ENCODE assay signal across 15 mouse cellular contexts in the genomic region with DNA sequence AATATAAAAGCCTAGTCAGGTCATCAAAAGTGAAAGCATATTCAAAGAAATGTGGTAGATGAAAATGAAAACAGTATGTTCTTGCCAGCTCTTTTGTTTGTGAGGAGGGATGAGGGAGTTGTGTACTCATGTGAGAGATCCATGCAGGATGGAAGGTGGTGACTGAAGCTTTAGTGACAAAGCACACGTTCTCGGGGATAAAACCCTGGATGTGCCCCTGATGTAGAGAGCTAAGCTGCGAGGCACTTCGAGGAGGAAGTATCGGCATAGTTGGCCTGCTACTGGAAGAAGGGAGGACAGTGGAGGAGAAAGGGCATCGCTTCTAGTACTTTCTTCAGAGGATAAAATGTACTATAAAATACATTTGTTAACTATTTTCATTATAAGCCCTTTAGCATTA. TPM values are rescaled to one million over a fixed set of nuclear protein-coding genes. Genes with fewer than 3 reads are reported as not detected.
DNase-seq lines count a peak whose midpoint lies in the region; ATAC-seq and TF ChIP-seq lines count a peak whose summit lies in the region.
"Had no signal": no experiment of that assay in that cellular context is flagged by ENCODE, and none has a peak within 500 bp of the region (broad histone marks: within the 10 kb centered on the region; RNA-seq: fewer than 3 reads in every experiment).

No protein-coding gene starts in this region.

- no peaks in the 10 kb centered on the region for H3K9me3 ChIP-seq in heart, postnatal 0 days (replicated peaks; ENCODE audit: control insufficient read depth, low read length)
- H3K9me3 ChIP-seq: embryonic facial prominence, embryonic 13.5 days; forebrain, embryonic 15.5 days had no signal

- no peak for TF ChIP-seq CTCF in heart, postnatal 0 days (IDR thresholded peaks at IDR 0.05; ENCODE audit: low read depth)

- H3K4me2 ChIP-seq in heart, postnatal 0 days (ENCODE audit: low read depth, low read length) = no peak overlapping the region; the same call in 1 of the 2 replicates
- H3K4me2 ChIP-seq: embryonic facial prominence, embryonic 13.5 days; forebrain, embryonic 15.5 days had no signal

- no peak for TF ChIP-seq EP300 in heart, postnatal 0 days (IDR thresholded peaks at IDR 0.05; ENCODE audit: low read depth)

- H3K4me3 ChIP-seq in heart, postnatal 0 days (ENCODE audit: low read depth, low read length) = no peak overlapping the region
- H3K4me3 ChIP-seq: embryonic facial prominence, embryonic 13.5 days; forebrain, embryonic 15.5 days had no signal

- DNase-seq in heart, postnatal 0 days (ENCODE audit: low spot score) = peak; percentile 8
- no peak for DNase-seq in heart, adult 8-10 months (ENCODE audit: low spot score)
- DNase-seq in thymus, postnatal 14 days = peak; percentile 8
- DNase-seq in thymus, postnatal 4 days = no peak
- peak; percentile 43 for DNase-seq in induced T-regulatory cell, adult 2 months (ENCODE audit: low read depth)
- no peak for DNase-seq in cerebellum, postnatal 10 days
- no peak for DNase-seq in left cerebral cortex, postnatal 36 days (ENCODE audit: low spot score in 2 of 2)
- no peak for DNase-seq in right cerebral cortex, postnatal 10 days (ENCODE audit: low spot score in 2 of 2)
- DNase-seq: cerebellum, postnatal 36 days; gastrocnemius, postnatal 14 days; lung, adult 18-20 months had no signal

- H3K27me3 ChIP-seq in heart, postnatal 0 days (ENCODE audit: control insufficient read depth, insufficient read depth, low read length) = no peaks in the 10 kb centered on the region
- H3K27me3 ChIP-seq: embryonic facial prominence, embryonic 13.5 days; forebrain, embryonic 15.5 days had no signal

- 65% methylated on average over 6 of the region's 6 CpGs for WGBS in heart, postnatal 0 days

- intact Hi-C loops in left cerebral cortex, postnatal 36 days (cut with DNase I) = loop anchor here (2.0 to 10.0 kb wide), 2 partner anchors 191 to 425 kb away; a partner anchor contains a TSS

- no peaks in the 10 kb centered on the region for H3K4me1 ChIP-seq in heart, postnatal 0 days (ENCODE audit: control insufficient read depth, insufficient read depth)
- H3K4me1 ChIP-seq: embryonic facial prominence, embryonic 13.5 days; forebrain, embryonic 15.5 days had no signal

- H3K9ac ChIP-seq in heart, postnatal 0 days (replicated peaks; ENCODE audit: low read depth, low read length) = no peak overlapping the region
- H3K9ac ChIP-seq: embryonic facial prominence, embryonic 13.5 days; forebrain, embryonic 15.5 days had no signal

- H3K27ac ChIP-seq in heart, postnatal 0 days (ENCODE audit: low read depth) = peak overlapping the region; percentile 43
- H3K27ac ChIP-seq: embryonic facial prominence, embryonic 13.5 days; forebrain, embryonic 15.5 days; hindbrain, postnatal 0 days had no signal

- no peaks in the 10 kb centered on the region for H3K36me3 ChIP-seq in heart, postnatal 0 days (replicated peaks; ENCODE audit: control insufficient read depth, insufficient read depth, low read length)
- H3K36me3 ChIP-seq: embryonic facial prominence, embryonic 13.5 days; forebrain, embryonic 15.5 days had no signal

- ATAC-seq in heart, postnatal 0 days (ENCODE audit: insufficient read depth, low read depth) = no peak
- ATAC-seq: forebrain, embryonic 15.5 days; hindbrain, postnatal 0 days had no signal

RNA-seq across cellular contexts. Expression of a gene that starts 5.3 kb away (rescaled TPM):
- total RNA-seq in heart, postnatal 0 days (2014; rRNA removed; ENCODE audit: low replicate concordance) = not detected in 2 replicates
- polyA plus RNA-seq in heart, postnatal 0 days (2015; fragmentation: Nextera tagmentation; extraction: Ambion mirVana) = 0.05 and 0.14 TPM in 2 replicates
- not detected for total RNA-seq in heart, adult 8-10 months (2022)
- total RNA-seq in left cerebral cortex, postnatal 36 days (2021) = not detected
- total RNA-seq: gastrocnemius, postnatal 14 days; hindbrain, postnatal 0 days had no signal
- polyA plus RNA-seq: C2C12 had no signal

RNA-seq across cellular contexts. Expression of a gene that starts 24.0 kb away (rescaled TPM):
- not detected in 2 replicates for total RNA-seq in heart, postnatal 0 days (2014; rRNA removed; ENCODE audit: low replicate concordance)
- 1.0 and 1.4 TPM in 2 replicates for polyA plus RNA-seq in heart, postnatal 0 days (2015; fragmentation: Nextera tagmentation; extraction: Ambion mirVana)
- total RNA-seq in heart, adult 8-10 months (2022) = 1 to 10 TPM in 3 of 4 experiments, under 1 TPM in 1; 0.37 to 2.1 (median 1.7) TPM
- 10 to 100 TPM in 1 of 2 experiments, 1 to 10 TPM in 1; 9.6 to 15.2 TPM for total RNA-seq in left cerebral cortex, postnatal 36 days (2021)

Comparison
In these comparisons a context has a peak if more than half of its experiments do, and no peak if none do; other contexts are left out.
1. DNase-seq: peak in heart, postnatal 0 days (single experiment), thymus, postnatal 14 days (single experiment) and induced T-regulatory cell, adult 2 months (single experiment); none in heart, adult 8-10 months (single experiment), thymus, postnatal 4 days (single experiment), cerebellum, postnatal 10 days (0 of 2), left cerebral cortex, postnatal 36 days (0 of 2) and right cerebral cortex, postnatal 10 days (0 of 2).